In genomic region chr8:120002348-120002747, GRCm38 (mm10) we compare ENCODE assay signal across 16 mouse cellular contexts. TPM values are rescaled to one million over a fixed set of nuclear protein-coding genes. Genes with fewer than 3 reads are reported as not detected.
DNase-seq lines count a peak whose midpoint lies in the region; ATAC-seq and TF ChIP-seq lines count a peak whose summit lies in the region.
"Had no signal": no experiment of that assay in that cellular context is flagged by ENCODE, and none has a peak within 500 bp of the region (broad histone marks: within the 10 kb centered on the region; RNA-seq: fewer than 3 reads in every experiment).

No protein-coding gene starts in this region.

- H3K4me2 ChIP-seq in lung, embryonic 14.5 days: no peak overlapping the region
- H3K4me2 ChIP-seq: forebrain, embryonic 13.5 days; heart, embryonic 12.5 days; hindbrain, embryonic 14.5 days; liver, embryonic 13.5 days; midbrain, embryonic 11.5 days had no signal

- no peak overlapping the region for H3K4me3 ChIP-seq in lung, embryonic 14.5 days (ENCODE audit: low read depth, low read length)
- H3K4me3 ChIP-seq in limb, embryonic 10.5 days: no peak overlapping the region
- H3K4me3 ChIP-seq: forebrain, embryonic 13.5 days; heart, embryonic 12.5 days; left cerebral cortex, adult 2 months; liver, embryonic 13.5 days had no signal

- no peaks in the 10 kb centered on the region for H3K27me3 ChIP-seq in lung, embryonic 14.5 days (ENCODE audit: insufficient read depth, low read length)
- no peaks in the 10 kb centered on the region for H3K27me3 ChIP-seq in limb, embryonic 10.5 days (ENCODE audit: low read depth, poor library complexity, severe bottlenecking)
- H3K27me3 ChIP-seq: forebrain, embryonic 13.5 days; liver, embryonic 13.5 days had no signal

- DNase-seq in adrenal gland, adult 8-10 months: peak; percentile 40
- no peak for DNase-seq in adrenal gland, postnatal 4 days (ENCODE audit: low spot score in 2 of 2)
- DNase-seq in lung, embryonic 14.5 days: no peak
- no peak for DNase-seq in lung, postnatal 36 days
- peak; percentile 51 for DNase-seq in adrenal gland, postnatal 14 days
- no peak for DNase-seq in limb, embryonic 10.5 days (ENCODE audit: low spot score)
- DNase-seq in spleen, postnatal 4 days (ENCODE audit: low spot score in 2 of 2): no peak
- DNase-seq in spleen, adult 12 weeks (ENCODE audit: low spot score): no peak
- DNase-seq: cerebellum, adult 9-11 months; liver, embryonic 13.5 days; thymus, adult 2 months had no signal

- H3K4me1 ChIP-seq in lung, embryonic 14.5 days (ENCODE audit: insufficient read depth): 0 out of 2 replicates have a peak, but pooled peaks cover 11% of the 10 kb centered on the region
- peaks cover 78% of the 10 kb centered on the region for H3K4me1 ChIP-seq in limb, embryonic 10.5 days
- H3K4me1 ChIP-seq: liver, embryonic 13.5 days had no signal

- WGBS in lung, embryonic 14.5 days: 44% methylated on average over 9 of the region's 9 CpGs
- WGBS in limb, embryonic 10.5 days: 73% methylated on average over 9 of the region's 9 CpGs

- no peak overlapping the region for H3K9ac ChIP-seq in lung, embryonic 14.5 days
- H3K9ac ChIP-seq: forebrain, embryonic 13.5 days; heart, embryonic 12.5 days; hindbrain, embryonic 14.5 days; liver, embryonic 13.5 days had no signal

- H3K27ac ChIP-seq in lung, embryonic 14.5 days (ENCODE audit: low read depth): 0 out of 2 replicates have a peak overlapping the region, but pooled peaks have one; percentile 38
- peak overlapping the region; percentile 47 for H3K27ac ChIP-seq in limb, embryonic 10.5 days
- H3K27ac ChIP-seq: forebrain, embryonic 13.5 days; hindbrain, embryonic 14.5 days; left cerebral cortex, adult 2 months; liver, embryonic 13.5 days had no signal

- TF ChIP-seq CTCF in lung, embryonic 14.5 days (IDR thresholded peaks at IDR 0.05; ENCODE audit: low read depth): no peak

- H3K36me3 ChIP-seq in lung, embryonic 14.5 days (ENCODE audit: insufficient read depth): no peaks in the 10 kb centered on the region
- no peaks in the 10 kb centered on the region for H3K36me3 ChIP-seq in limb, embryonic 10.5 days
- H3K36me3 ChIP-seq: heart, embryonic 12.5 days; liver, embryonic 13.5 days had no signal

- no peaks in the 10 kb centered on the region for H3K9me3 ChIP-seq in lung, embryonic 14.5 days (ENCODE audit: low read depth, low read length)
- H3K9me3 ChIP-seq in limb, embryonic 10.5 days (replicated peaks): no peaks in the 10 kb centered on the region
- H3K9me3 ChIP-seq: forebrain, embryonic 13.5 days; heart, embryonic 12.5 days; liver, embryonic 13.5 days had no signal

- no peak for ATAC-seq in lung, embryonic 14.5 days (ENCODE audit: insufficient read depth)
- ATAC-seq: forebrain, embryonic 13.5 days had no signal

RNA-seq across cellular contexts. Expression of gene Crispld2, which starts 10.1 kb away (rescaled TPM):
- total RNA-seq in adrenal gland, adult 8-10 months (2022): 10 to 100 TPM in 2 of 4 experiments, 1 to 10 TPM in 2; 7.4 to 14.4 (median 10.5) TPM
- total RNA-seq in adrenal gland, postnatal 4 days (2021): 10 to 100 TPM in 1 of 2 experiments, 1 to 10 TPM in 1; 9.9 to 11.7 TPM
- polyA plus RNA-seq in lung, embryonic 14.5 days (2014; fragmentation: Nextera tagmentation; extraction: Ambion mirVana): 4.4 and 4.9 TPM in 2 replicates
- total RNA-seq in adrenal gland, postnatal 14 days (2021): 6.9 and 8.3 TPM in 2 replicates
- 5.0 and 6.1 TPM in 2 replicates for polyA plus RNA-seq in limb, embryonic 10.5 days (2016; fragmentation: Nextera tagmentation; extraction: Ambion mirVana)

Comparison
In these comparisons a context has a peak if more than half of its experiments do, and no peak if none do; other contexts are left out.
1. DNase-seq: peak in adrenal gland, adult 8-10 months (single experiment) and adrenal gland, postnatal 14 days (single experiment); none in adrenal gland, postnatal 4 days (0 of 2), lung, embryonic 14.5 days (single experiment), lung, postnatal 36 days (single experiment), limb, embryonic 10.5 days (single experiment), spleen, postnatal 4 days (0 of 2) and spleen, adult 12 weeks (single experiment).